Mouse (Mus musculus): ENCODE measurements at regions not wholly inside any gene's neighbourhood (a gene's known extent, or its start where the extent isn't known, plus 50 kb on each side); places are given as distances from the start of the nearest gene placed in this dataset.
A peak's percentile ranks its signal among the peaks of the same experiment; 100 is the strongest.

GRCm38 (mm10) chr2:75407560-75407959 is 251.5 kb upstream of the Hnrnpa3 start:
- DNase-seq (ENCODE audit: low read depth, low spot score): no peak

DNA sequence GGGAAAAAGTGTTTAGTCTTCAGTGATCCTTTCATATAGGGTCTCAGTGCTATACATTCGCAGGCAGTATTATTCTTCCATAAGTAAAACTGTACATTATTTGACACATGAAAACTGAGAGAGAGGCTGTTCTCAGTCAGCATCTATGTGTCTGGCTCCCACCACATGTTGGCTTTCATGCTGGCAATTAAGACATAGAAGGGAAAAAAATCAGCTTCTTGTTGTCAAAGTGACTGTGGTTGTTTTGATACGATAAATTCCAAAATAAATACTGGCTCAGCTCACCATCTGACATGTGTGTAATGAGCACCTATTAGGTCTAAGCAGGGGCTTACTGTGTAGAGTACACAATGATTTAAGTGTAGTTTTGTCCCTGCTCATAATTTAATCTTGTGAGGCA is 251.0 kb upstream of the Hnrnpa3 start:
- DNase-seq (ENCODE audit: low read depth, low spot score): no peak

DNA sequence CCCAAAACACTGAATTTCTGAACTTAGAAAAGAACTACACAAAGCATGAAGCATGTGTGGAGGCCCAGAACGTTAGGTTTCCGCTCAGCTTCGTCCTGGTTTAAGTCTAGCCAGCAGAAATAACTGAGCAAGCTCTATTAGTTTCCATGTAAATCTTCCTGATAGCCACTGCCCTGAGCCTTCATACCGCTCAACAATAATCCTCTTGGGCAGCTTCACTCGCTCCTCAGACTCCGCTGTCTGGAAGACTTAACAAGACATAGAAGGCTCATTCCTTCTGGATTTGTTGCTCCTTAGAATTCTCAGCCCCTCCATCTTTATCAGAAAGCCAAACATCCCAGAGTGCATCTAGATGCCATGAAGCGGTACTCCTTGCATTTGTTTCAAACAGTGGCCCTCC is 249.3 kb upstream of the Hnrnpa3 start:
- DNase-seq (ENCODE audit: low read depth, low spot score): no peak

- peak; percentile 14 for DNase-seq (ENCODE audit: low read depth, low spot score)
These were observed 246.3 kb upstream of the Hnrnpa3 start for GRCm38 (mm10) chr2:75412735-75413134.

DNA sequence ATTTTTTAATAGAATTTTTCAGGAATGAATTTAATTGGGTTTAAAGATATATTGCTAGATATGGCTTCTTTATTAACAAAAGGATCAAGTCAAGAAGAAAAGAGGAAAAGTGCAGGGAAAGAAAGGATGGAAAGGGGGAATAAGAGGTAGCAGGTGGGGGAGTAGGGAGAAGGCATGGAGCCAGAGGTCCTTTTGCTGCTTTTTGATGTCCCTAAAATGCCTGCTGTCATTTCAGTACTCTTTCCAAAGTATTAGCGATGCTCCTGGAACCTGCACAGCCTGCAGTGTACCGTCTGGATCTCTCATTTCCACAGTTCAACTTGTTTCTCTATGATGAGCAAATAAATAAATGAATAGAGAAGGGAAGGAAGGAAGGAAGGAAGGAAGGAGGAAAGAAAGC is 240.4 kb upstream of the Hnrnpa3 start:
- DNase-seq (ENCODE audit: low read depth, low spot score): no peak

DNA sequence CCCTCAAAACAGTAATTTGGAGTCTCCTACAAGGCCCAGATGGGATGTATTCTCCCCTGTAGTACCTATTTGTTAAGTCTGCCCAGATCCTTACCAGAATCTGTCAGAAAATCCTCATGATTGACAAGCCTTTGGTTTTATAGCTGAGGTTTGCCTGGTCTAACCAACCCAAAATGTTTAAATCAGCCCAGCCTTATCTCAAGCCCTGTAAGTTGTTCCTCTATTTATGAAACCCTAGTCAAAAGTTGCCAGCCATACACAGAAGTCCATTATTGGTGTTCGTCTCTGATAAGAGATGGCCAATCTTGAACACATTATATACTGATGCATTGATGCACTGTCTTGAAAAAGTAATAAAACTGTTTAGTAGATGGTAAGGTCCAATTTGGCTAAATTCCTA is 239.9 kb upstream of the Hnrnpa3 start:
- DNase-seq (ENCODE audit: low read depth, low spot score): no peak

DNA sequence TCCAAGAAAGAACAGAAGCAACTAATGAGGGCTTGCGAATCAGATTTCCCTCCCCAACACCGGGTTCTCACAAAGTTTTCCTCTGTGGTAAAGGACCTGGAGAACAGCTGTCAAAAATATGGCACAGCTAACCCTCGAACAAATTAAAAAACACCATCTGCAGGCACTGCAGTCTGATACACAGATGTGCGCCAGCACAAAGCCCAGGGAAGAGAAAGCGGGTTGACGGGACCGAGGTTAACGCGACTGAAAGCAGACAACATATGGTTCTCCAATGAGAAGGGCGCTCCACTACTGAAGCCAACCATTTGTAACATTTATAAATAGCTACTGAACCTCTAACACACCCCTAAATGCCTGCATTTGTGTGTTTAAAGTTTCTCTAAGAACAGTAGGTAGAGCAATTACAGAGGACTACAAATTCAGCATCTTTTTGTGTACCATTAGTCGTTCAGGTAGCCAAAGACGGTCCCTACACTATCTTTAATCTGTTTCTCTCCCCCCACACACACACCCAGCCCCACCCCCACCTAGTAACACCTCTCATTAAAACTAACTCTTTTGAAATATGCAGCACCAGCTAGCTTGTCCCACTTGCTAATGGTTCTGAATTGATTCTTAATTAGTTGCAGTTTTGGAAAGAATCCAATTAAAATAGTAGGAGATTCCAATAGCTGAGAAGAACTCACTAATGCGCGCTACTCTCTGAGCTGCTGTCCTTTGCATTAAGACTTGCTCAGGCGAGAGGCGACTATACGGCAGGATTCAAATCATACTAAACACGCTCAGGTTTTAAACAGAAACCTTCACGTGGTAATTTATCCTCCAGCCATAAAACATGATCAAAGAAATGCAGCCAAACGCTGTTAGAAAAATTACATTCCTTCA is 236.0 kb upstream of the Hnrnpa3 start:
- no peak for DNase-seq (ENCODE audit: low read depth, low spot score)

DNA sequence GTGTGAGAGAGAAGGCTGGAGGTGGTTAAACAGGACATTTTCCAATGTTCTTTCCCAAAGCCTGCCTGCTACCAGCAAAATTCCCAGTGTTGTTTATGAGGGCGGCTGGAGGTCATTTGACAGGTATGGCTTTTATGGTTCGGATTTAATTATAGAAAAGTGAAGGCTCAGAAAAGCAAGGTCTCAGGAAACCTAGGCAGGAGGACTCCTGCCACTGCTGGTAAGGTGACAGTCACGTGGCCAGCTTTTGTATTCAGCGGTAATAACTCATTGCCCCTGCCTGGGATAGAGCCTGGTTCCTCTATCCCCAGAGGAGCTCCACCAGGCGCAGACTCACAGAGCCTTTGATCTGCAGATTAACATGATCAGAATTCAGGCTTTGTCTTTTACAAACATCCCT is 235.2 kb upstream of the Hnrnpa3 start:
- no peak for DNase-seq (ENCODE audit: low read depth, low spot score)

DNA sequence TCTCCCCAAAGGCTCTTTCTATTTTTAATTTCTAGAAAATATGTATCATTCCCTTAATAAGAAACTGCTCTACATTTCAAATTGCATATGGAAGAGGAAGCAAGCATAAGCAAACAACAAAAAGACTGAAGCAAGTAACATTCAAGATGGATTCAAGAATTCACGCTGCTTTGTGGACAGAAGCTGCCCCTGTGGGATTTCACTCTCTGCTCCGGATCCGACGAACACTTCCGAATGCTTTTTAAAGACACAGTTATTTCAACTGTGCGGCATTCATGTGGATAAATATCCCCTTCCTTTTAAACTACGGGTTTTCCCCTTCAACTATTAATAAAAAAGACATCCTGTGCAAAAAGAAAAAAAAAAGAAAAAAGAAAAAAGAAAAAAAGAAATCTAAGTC is 234.7 kb upstream of the Hnrnpa3 start:
- DNase-seq (ENCODE audit: low read depth, low spot score): no peak

GRCm38 (mm10) chr2:75424911-75425310 is 234.2 kb upstream of the Hnrnpa3 start:
- no peak for DNase-seq (ENCODE audit: low read depth, low spot score)

- no peak for DNase-seq (ENCODE audit: low read depth, low spot score)
These were observed 233.7 kb upstream of the Hnrnpa3 start for GRCm38 (mm10) chr2:75425384-75425783.

DNA sequence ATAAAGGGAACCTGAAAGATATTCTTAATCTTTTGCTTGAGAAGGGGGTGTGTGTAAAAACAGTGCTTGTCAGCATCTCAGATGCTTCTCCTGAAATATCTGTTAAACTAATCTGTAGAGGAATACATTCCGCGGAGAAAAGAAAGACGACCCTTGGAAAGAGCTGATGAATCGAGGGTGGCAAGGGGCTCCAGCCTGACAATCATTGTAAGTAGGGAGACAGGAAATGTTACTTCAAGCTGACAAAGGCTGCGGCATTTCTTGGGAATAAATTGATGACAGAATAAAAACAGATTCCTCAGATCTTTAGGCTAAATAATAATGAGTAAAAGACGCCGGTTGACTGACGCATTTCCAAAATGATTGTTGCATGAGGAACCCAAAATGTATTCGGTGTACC is 233.3 kb upstream of the Hnrnpa3 start:
- DNase-seq (ENCODE audit: low read depth, low spot score): no peak

- DNase-seq (ENCODE audit: low read depth, low spot score): no peak
These were observed 231.1 kb upstream of the Hnrnpa3 start for GRCm38 (mm10) chr2:75427936-75428458.

DNA sequence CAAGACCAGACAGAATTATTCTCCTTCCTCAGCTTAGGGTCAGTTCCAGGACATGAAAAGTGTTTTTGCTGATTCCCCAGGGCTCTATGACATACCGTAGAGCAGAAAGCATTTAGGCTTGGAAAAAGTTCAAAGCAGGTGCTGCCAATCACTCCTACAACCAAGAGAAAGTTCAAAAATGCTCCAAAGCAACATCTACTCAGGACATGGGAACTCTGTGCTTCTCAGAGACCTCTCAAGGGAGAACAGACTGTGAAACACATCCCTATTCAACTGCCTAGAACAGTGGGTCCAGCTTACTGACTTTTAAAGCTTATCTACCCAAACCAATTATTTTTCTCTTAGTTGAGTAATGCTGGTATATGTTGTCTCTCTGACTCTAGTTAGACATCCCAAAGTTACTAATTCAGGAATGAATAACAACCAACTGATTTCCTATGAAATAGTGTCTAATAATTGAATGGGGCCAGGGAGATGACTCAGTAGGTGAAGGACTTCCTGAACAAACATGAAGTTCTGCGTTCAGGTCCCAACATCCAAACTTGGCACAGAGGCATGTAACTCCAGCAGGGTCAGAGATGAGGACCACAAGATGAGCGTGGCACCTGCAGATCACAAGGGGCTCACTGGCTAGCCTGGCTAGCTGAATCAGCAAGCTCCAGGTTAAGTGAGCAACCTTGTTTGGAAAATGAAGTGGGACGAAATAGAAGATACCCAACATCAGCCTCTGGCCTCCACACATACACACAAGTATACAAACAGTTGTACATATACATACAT is 228.7 kb upstream of the Hnrnpa3 start:
- DNase-seq (ENCODE audit: low read depth, low spot score): no peak

- no peak for DNase-seq (ENCODE audit: low read depth, low spot score)
These were observed 227.1 kb upstream of the Hnrnpa3 start for GRCm38 (mm10) chr2:75431981-75432380.

DNA sequence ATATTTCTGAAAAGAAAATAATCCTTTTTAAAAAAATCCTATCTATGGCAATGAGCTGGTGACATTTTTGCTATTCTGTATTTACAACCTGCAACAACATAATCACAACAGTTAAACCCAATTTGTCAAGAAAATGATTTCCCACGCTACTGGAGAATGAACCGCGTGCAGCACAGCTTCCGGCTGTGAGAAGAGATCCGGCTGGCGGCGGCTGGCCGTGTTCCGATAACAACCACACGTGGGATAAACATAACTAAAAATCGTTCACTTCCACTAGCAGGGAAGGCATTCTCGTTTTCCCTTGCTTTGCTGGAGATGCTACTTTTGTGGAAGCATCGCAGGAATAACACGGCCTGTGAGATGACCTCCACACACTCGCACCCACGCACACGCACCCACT is 224.5 kb upstream of the Hnrnpa3 start:
- no peak for DNase-seq (ENCODE audit: low read depth, low spot score)

DNA sequence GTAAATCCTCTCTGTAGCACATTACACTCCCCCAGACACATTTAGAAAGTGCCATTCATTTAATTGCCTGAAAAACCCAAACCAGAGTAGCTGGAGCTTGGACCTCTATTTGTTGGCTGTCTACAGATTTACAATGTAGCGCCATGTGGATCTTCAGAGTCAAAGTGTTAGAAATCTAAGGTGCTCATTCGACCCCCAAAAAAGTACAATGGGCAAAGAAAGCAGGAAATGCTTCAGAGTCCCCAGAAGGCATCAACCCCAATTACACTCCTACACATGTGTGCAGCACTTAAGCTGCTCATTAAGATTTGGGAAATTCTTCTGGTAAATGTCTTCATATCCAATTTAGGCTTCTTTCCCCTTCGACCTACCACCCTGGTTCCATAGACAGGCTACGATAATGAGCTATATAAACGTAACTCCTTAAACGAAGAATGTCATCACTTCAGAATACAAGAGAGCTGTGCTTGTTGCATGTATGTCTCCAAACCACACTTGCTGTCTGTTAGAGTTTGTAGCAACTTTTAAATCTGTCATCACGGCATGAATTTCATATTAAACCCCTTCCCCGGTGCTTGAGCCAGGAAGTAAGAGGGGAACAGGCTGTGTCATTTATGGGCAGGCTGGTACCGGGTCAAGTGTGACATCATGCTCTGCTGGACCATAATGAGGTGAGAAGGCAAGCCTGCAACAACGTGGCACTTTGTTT is 219.4 kb upstream of the Hnrnpa3 start:
- DNase-seq (ENCODE audit: low read depth, low spot score): no peak

GRCm38 (mm10) chr2:75442632-75443031 is 216.4 kb upstream of the Hnrnpa3 start:
- DNase-seq (ENCODE audit: low read depth, low spot score): no peak

- no peak for DNase-seq (ENCODE audit: low read depth, low spot score)
These were observed 213.9 kb upstream of the Hnrnpa3 start for GRCm38 (mm10) chr2:75445189-75445588.

GRCm38 (mm10) chr2:75446996-75447715 is 211.9 kb upstream of the Hnrnpa3 start:
- no peak for DNase-seq (ENCODE audit: low read depth, low spot score)

DNA sequence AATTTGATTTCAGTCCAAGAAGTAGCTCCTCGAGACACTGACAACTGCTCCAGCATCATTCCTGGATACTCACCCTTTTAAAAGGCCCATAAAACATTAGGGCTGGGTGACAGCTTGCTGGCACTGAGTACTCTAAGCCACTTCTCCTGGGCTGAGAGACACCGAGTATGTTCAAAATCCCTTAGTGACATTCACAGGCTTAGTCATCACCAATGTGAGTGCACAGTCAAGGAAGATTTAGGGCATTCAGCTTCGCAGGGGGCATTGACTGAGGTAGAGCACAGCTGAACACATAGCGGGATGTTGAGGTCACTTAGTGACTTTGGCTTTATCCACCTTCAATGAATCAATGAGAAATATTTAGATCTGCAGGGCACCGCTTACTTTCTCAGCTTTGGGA is 210.8 kb upstream of the Hnrnpa3 start:
- DNase-seq (ENCODE audit: low read depth, low spot score): no peak
